Mouse (Mus musculus) kidney, adult 18-20 months (tissue): ENCODE measurements around the gene Atcay.
"Not testable (repeated sequence)": the region's sequence is repeated elsewhere in the genome, so short reads cannot be mapped to it uniquely, and the experiment has no call there.

Experiments used
- DNase-seq: peaks from one replicate; pipeline ENCODE4 v3.0.0; 2021

Atcay gene

GRCm38 (mm10) chr10:81240876-81241275 is 10.2 kb upstream of the Atcay start:
- peak; percentile 51 for DNase-seq

- DNase-seq = no peak
These were observed 8.0 kb upstream of the Atcay start for GRCm38 (mm10) chr10:81238618-81239017.

- no peak for DNase-seq
These were observed 6.0 kb upstream of the Atcay start for GRCm38 (mm10) chr10:81236471-81237268.

GRCm38 (mm10) chr10:81234206-81234605 is 3.6 kb upstream of the Atcay start:
- DNase-seq = no peak

GRCm38 (mm10) chr10:81233226-81233585 is 2.6 kb upstream of the Atcay start:
- DNase-seq = no peak

GRCm38 (mm10) chr10:81232580-81233225 is 2.1 kb upstream of the Atcay start, which contains the start of gene Zfr2:
Zfr2 (plus strand) TSS chr10:81233155.
- peak; percentile 88 for DNase-seq

GRCm38 (mm10) chr10:81231436-81231835 is 803 bp upstream of the Atcay start:
- no peak for DNase-seq

GRCm38 (mm10) chr10:81229735-81230437 is 747 bp downstream of the Atcay start:
- DNase-seq = no peak

- not testable (repeated sequence) for DNase-seq
These were observed 6.9 kb downstream of the Atcay start for GRCm38 (mm10) chr10:81223731-81224130.

- DNase-seq = no peak
These were observed 9.1 kb downstream of the Atcay start for GRCm38 (mm10) chr10:81221402-81222015.

GRCm38 (mm10) chr10:81217964-81218363 is 12.7 kb downstream of the Atcay start:
- peak; percentile 77 for DNase-seq

- not testable (repeated sequence) for DNase-seq
These were observed 13.4 kb downstream of the Atcay start for GRCm38 (mm10) chr10:81217267-81217666.

- no peak for DNase-seq
These were observed 13.8 kb downstream of the Atcay start for GRCm38 (mm10) chr10:81216810-81217209.

- DNase-seq = no peak
These were observed 14.4 kb downstream of the Atcay start for GRCm38 (mm10) chr10:81216260-81216659.

- no peak for DNase-seq
These were observed 20.5 kb downstream of the Atcay start for GRCm38 (mm10) chr10:81210154-81210553.

- no peak for DNase-seq
These were observed 26.5 kb downstream of the Atcay start for GRCm38 (mm10) chr10:81204137-81204536.

- DNase-seq = no peak
These were observed 27.5 kb downstream of the Atcay start for GRCm38 (mm10) chr10:81202978-81203720.

GRCm38 (mm10) chr10:81201807-81202758 is 28.6 kb downstream of the Atcay start, which contains the start of gene Nmrk2:
Nmrk2 (minus strand) TSS chr10:81202051.
- DNase-seq = no peak

- no peak for DNase-seq
These were observed 29.9 kb downstream of the Atcay start for GRCm38 (mm10) chr10:81200605-81201287.

- DNase-seq = no peak
These were observed 30.5 kb downstream of the Atcay start for GRCm38 (mm10) chr10:81200141-81200540.

GRCm38 (mm10) chr10:81198990-81199389 is 31.6 kb downstream of the Atcay start:
- DNase-seq = no peak
